Mouse (Mus musculus): ENCODE results near the gene Antxr2. TPM values are rescaled to one million over a fixed set of nuclear protein-coding genes. Genes with fewer than 3 reads are reported as not detected.

Antxr2 gene
- polyA plus RNA-seq, 1 experiment from 2014 or later: 22.9 TPM

DNA sequence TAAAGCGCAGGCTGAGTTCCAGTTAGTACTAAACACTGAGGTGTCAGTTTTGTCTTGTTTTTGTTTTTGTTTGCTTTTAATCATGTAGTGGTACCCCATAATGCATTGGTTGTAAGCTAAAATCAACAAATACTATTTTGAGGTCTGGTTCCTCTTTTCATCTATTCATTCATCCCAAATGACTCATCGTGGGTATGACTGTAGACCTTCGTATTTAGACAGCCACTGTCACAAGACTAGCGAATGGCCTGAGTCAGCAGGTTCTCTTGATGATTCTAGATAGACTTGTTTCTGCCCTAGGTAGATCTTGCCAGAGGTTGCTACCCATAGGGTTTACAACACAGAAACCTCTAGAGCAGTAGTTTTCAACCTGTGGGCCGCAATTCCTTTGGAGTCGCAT lies 116.9 kb downstream of the Antxr2 start:
- no peak for ATAC-seq (ENCODE audit: insufficient read depth, low FRiP score)
- Histone ChIP-seq H3K27me3 (ENCODE audit: control insufficient read depth, insufficient read depth, low read length) (no peaks in the 10 kb centered on the region), H3K27ac (ENCODE audit: low read length) (no peak overlapping the region), H3K4me2 (ENCODE audit: low read depth, low read length) (no peak overlapping the region), H3K4me1 (ENCODE audit: control insufficient read depth, insufficient read depth, low read length) (no peaks in the 10 kb centered on the region), H3K36me3 (ENCODE audit: control insufficient read depth, insufficient read depth, low read length) (no peaks in the 10 kb centered on the region), H3K9ac (ENCODE audit: low read length) (no peak overlapping the region), H3K9me3 (replicated peaks; ENCODE audit: control insufficient read depth, low read length) (no peaks in the 10 kb centered on the region), H3K4me3 (replicated peaks; ENCODE audit: low read length) (no peak overlapping the region)
- WGBS: 88% methylated on average over 6 of the region's 6 CpGs

GRCm38 (mm10) chr5:97907482-97907881 lies 123.4 kb downstream of the Antxr2 start:
- Histone ChIP-seq H3K4me3 (replicated peaks; ENCODE audit: low read length) (no peak overlapping the region), H3K36me3 (ENCODE audit: control insufficient read depth, insufficient read depth, low read length) (no peaks in the 10 kb centered on the region), H3K4me2 (ENCODE audit: low read depth, low read length) (no peak overlapping the region), H3K9me3 (replicated peaks; ENCODE audit: control insufficient read depth, low read length) (no peaks in the 10 kb centered on the region), H3K27me3 (ENCODE audit: control insufficient read depth, insufficient read depth, low read length) (no peaks in the 10 kb centered on the region), H3K9ac (ENCODE audit: low read length) (no peak overlapping the region), H3K4me1 (ENCODE audit: control insufficient read depth, insufficient read depth, low read length) (no peaks in the 10 kb centered on the region), H3K27ac (ENCODE audit: low read length) (no peak overlapping the region)
- no peak for ATAC-seq (ENCODE audit: insufficient read depth, low FRiP score)
- 83% methylated on average over 6 of the region's 6 CpGs for WGBS

GRCm38 (mm10) chr5:97906537-97907266 lies 124.1 kb downstream of the Antxr2 start:
- Histone ChIP-seq H3K27me3 (ENCODE audit: control insufficient read depth, insufficient read depth, low read length) (no peaks in the 10 kb centered on the region), H3K4me2 (ENCODE audit: low read depth, low read length) (no peak overlapping the region), H3K9me3 (replicated peaks; ENCODE audit: control insufficient read depth, low read length) (no peaks in the 10 kb centered on the region), H3K4me3 (replicated peaks; ENCODE audit: low read length) (no peak overlapping the region), H3K9ac (ENCODE audit: low read length) (no peak overlapping the region), H3K27ac (ENCODE audit: low read length) (no peak overlapping the region), H3K36me3 (ENCODE audit: control insufficient read depth, insufficient read depth, low read length) (no peaks in the 10 kb centered on the region), H3K4me1 (ENCODE audit: control insufficient read depth, insufficient read depth, low read length) (no peaks in the 10 kb centered on the region)
- WGBS: 85% methylated on average over 13 of the region's 13 CpGs
- ATAC-seq (ENCODE audit: insufficient read depth, low FRiP score): no peak

GRCm38 (mm10) chr5:97905856-97906255 lies 125.0 kb downstream of the Antxr2 start:
- no peaks in the 10 kb centered on the region for H3K9me3 ChIP-seq (replicated peaks; ENCODE audit: control insufficient read depth, low read length)
- H3K9ac ChIP-seq (ENCODE audit: low read length): no peak overlapping the region
- 90% methylated on average over 3 of the region's 3 CpGs for WGBS
- H3K4me3 ChIP-seq (replicated peaks; ENCODE audit: low read length): no peak overlapping the region
- no peak overlapping the region for H3K4me2 ChIP-seq (ENCODE audit: low read depth, low read length)
- no peaks in the 10 kb centered on the region for H3K4me1 ChIP-seq (ENCODE audit: control insufficient read depth, insufficient read depth, low read length)
- H3K36me3 ChIP-seq (ENCODE audit: control insufficient read depth, insufficient read depth, low read length): no peaks in the 10 kb centered on the region
- no peaks in the 10 kb centered on the region for H3K27me3 ChIP-seq (ENCODE audit: control insufficient read depth, insufficient read depth, low read length)
- ATAC-seq (ENCODE audit: insufficient read depth, low FRiP score): no peak
- no peak overlapping the region for H3K27ac ChIP-seq (ENCODE audit: low read length)

DNA sequence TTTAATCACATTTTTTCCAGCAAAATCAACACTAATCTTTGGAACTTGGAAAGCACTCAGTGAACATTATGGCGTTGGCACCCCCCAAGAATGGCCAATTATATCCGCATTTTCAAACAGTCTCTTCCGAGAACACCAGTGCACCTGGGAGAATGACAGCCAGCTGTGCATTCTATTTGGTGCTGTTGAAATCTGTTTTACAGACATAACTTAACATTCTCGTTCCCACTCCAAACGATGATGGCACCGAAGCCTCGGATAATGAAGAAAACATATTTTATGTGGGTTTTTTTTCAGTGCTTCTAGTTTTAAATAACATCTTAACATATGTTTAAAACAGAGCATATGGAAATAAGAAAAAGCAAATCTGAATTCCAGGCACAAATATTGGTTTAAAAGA lies 129.7 kb downstream of the Antxr2 start:
- no peaks in the 10 kb centered on the region for H3K4me1 ChIP-seq (ENCODE audit: control insufficient read depth, insufficient read depth, low read length)
- no peak overlapping the region for H3K9ac ChIP-seq (ENCODE audit: low read length)
- H3K4me3 ChIP-seq (replicated peaks; ENCODE audit: low read length): no peak overlapping the region
- H3K4me2 ChIP-seq (ENCODE audit: low read depth, low read length): no peak overlapping the region
- H3K27me3 ChIP-seq (ENCODE audit: control insufficient read depth, insufficient read depth, low read length): no peaks in the 10 kb centered on the region
- no peak overlapping the region for H3K27ac ChIP-seq (ENCODE audit: low read length)
- no peak for ATAC-seq (ENCODE audit: insufficient read depth, low FRiP score)
- H3K9me3 ChIP-seq (replicated peaks; ENCODE audit: control insufficient read depth, low read length): no peaks in the 10 kb centered on the region
- H3K36me3 ChIP-seq (ENCODE audit: control insufficient read depth, insufficient read depth, low read length): no peaks in the 10 kb centered on the region
- 91% methylated on average over 7 of the region's 7 CpGs for WGBS

- H3K4me1 ChIP-seq (ENCODE audit: control insufficient read depth, insufficient read depth, low read length): no peaks in the 10 kb centered on the region
- no peaks in the 10 kb centered on the region for H3K36me3 ChIP-seq (ENCODE audit: control insufficient read depth, insufficient read depth, low read length)
- no peaks in the 10 kb centered on the region for H3K27me3 ChIP-seq (ENCODE audit: control insufficient read depth, insufficient read depth, low read length)
- WGBS: 87% methylated on average over 5 of the region's 5 CpGs
- ATAC-seq (ENCODE audit: insufficient read depth, low FRiP score): no peak
- H3K4me3 ChIP-seq (replicated peaks; ENCODE audit: low read length): no peak overlapping the region
- H3K9ac ChIP-seq (ENCODE audit: low read length): no peak overlapping the region
- H3K4me2 ChIP-seq (ENCODE audit: low read depth, low read length): no peak overlapping the region
- H3K27ac ChIP-seq (ENCODE audit: low read length): no peak overlapping the region
- H3K9me3 ChIP-seq (replicated peaks; ENCODE audit: control insufficient read depth, low read length): no peaks in the 10 kb centered on the region
Observed at GRCm38 (mm10) chr5:97899321-97899720, 131.5 kb downstream of the Antxr2 start.

GRCm38 (mm10) chr5:97885427-97885826 lies 145.4 kb downstream of the Antxr2 start:
- no peak for ATAC-seq (ENCODE audit: insufficient read depth, low FRiP score)
- Histone ChIP-seq H3K4me2 (ENCODE audit: low read depth, low read length) (no peak overlapping the region), H3K4me1 (ENCODE audit: control insufficient read depth, insufficient read depth, low read length) (no peaks in the 10 kb centered on the region), H3K9ac (ENCODE audit: low read length) (no peak overlapping the region), H3K36me3 (ENCODE audit: control insufficient read depth, insufficient read depth, low read length) (no peaks in the 10 kb centered on the region), H3K4me3 (replicated peaks; ENCODE audit: low read length) (no peak overlapping the region), H3K27ac (ENCODE audit: low read length) (no peak overlapping the region), H3K9me3 (replicated peaks; ENCODE audit: control insufficient read depth, low read length) (no peaks in the 10 kb centered on the region), H3K27me3 (ENCODE audit: control insufficient read depth, insufficient read depth, low read length) (no peaks in the 10 kb centered on the region)
- 95% methylated on average over 6 of the region's 6 CpGs for WGBS

DNA sequence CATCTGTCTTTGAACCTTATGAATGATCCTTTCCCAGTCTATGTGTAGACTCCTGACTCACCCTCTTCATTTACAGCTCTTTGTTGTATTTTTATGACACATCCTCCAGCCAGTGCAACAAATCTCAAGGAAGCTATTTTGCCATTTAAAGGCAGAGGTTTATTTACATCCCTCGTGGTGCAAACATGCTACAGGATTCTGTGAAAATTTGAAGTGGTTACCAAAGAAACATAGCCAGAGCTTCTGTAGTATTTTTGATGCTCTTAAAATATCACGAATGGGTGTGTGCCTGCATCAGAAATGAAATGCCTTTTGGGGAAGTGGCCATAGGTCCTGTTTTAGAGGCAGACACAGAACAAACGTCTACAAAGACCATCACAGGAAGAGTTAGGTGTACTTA lies 146.7 kb downstream of the Antxr2 start:
- H3K36me3 ChIP-seq (ENCODE audit: control insufficient read depth, insufficient read depth, low read length): no peaks in the 10 kb centered on the region
- WGBS: 71% methylated on average over 3 of the region's 3 CpGs
- H3K4me3 ChIP-seq (replicated peaks; ENCODE audit: low read length): no peak overlapping the region
- H3K27ac ChIP-seq (ENCODE audit: low read length): no peak overlapping the region
- no peaks in the 10 kb centered on the region for H3K4me1 ChIP-seq (ENCODE audit: control insufficient read depth, insufficient read depth, low read length)
- ATAC-seq (ENCODE audit: insufficient read depth, low FRiP score): no peak
- no peaks in the 10 kb centered on the region for H3K27me3 ChIP-seq (ENCODE audit: control insufficient read depth, insufficient read depth, low read length)
- H3K9me3 ChIP-seq (replicated peaks; ENCODE audit: control insufficient read depth, low read length): no peaks in the 10 kb centered on the region
- no peak overlapping the region for H3K4me2 ChIP-seq (ENCODE audit: low read depth, low read length)
- no peak overlapping the region for H3K9ac ChIP-seq (ENCODE audit: low read length)

DNA sequence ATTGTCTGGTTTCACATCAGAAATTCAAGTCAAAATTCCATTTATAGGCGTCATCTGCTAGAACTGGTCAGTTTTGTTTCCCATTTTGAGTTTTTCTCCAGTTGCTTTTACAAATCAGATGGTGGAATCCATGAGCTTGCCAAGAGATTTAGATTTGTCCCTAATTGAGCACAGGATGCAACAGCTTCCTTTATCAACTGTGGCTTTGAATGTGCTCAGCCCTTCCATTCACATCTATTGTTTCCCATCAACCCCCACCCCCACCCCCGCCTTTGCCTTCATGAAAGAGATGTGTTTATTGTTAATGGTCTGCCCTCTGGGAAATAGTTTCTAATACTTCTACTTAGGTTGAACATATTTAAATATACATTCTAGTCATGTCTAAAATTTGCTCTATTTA lies 149.4 kb downstream of the Antxr2 start:
- Histone ChIP-seq H3K4me1 (ENCODE audit: control insufficient read depth, insufficient read depth, low read length) (no peaks in the 10 kb centered on the region), H3K4me3 (replicated peaks; ENCODE audit: low read length) (no peak overlapping the region), H3K9me3 (replicated peaks; ENCODE audit: control insufficient read depth, low read length) (no peaks in the 10 kb centered on the region), H3K27me3 (ENCODE audit: control insufficient read depth, insufficient read depth, low read length) (no peaks in the 10 kb centered on the region), H3K4me2 (ENCODE audit: low read depth, low read length) (no peak overlapping the region), H3K27ac (ENCODE audit: low read length) (no peak overlapping the region), H3K9ac (ENCODE audit: low read length) (no peak overlapping the region), H3K36me3 (ENCODE audit: control insufficient read depth, insufficient read depth, low read length) (no peaks in the 10 kb centered on the region)
- WGBS: 78% methylated on average over 2 of the region's 2 CpGs
- no peak for ATAC-seq (ENCODE audit: insufficient read depth, low FRiP score)
